Mouse (Mus musculus) lung, postnatal 0 days (tissue): ENCODE results near the gene Nme1. TPM values are rescaled to one million over a fixed set of nuclear protein-coding genes. Genes with fewer than 3 reads are reported as not detected.

ENCODE experiments used
- ATAC-seq: fragments of 200-750 bp; cut with Nextera tagmentation; 2 replicates; pipeline ENCODE4 v1.8.0; 2017; ENCODE audit warnings: moderate library complexity
- DNase-seq: peaks from one replicate; pipeline ENCODE4 v3.0.0-alpha.2; 2016; ENCODE audit warnings: low spot score
- H3K27ac ChIP-seq: fragments of 300-500 bp; sonication (generic); 2 replicates; pipeline ENCODE4 v1.5.1; 2014; ENCODE audit warnings: antibody characterized with exemption, mild to moderate bottlenecking, low read length, mixed read lengths
- H3K27me3 ChIP-seq: fragments of 300-500 bp; sonication (generic); replicated peaks from 2 replicates; pipeline ENCODE4 v1.6.1; 2014; ENCODE audit warnings: low read length, mixed read lengths; ENCODE audit not compliant: insufficient read depth
- H3K36me3 ChIP-seq: fragments of 300-500 bp; sonication (generic); 2 replicates; pipeline ENCODE4 v1.6.1; 2014; ENCODE audit warnings: low read length, mixed read lengths; ENCODE audit not compliant: insufficient read depth
- H3K4me1 ChIP-seq: fragments of 300-500 bp; sonication (generic); 2 replicates; pipeline ENCODE4 v1.6.1; 2014; ENCODE audit warnings: antibody characterized with exemption, low read depth, low read length, mixed read lengths; ENCODE audit not compliant: insufficient read depth
- H3K4me2 ChIP-seq: fragments of 300-500 bp; sonication (generic); replicated peaks from 2 replicates; pipeline ENCODE4 v1.6.1; 2014; ENCODE audit warnings: low read depth, mild to moderate bottlenecking, low read length, moderate library complexity, mixed read lengths
- H3K4me3 ChIP-seq: fragments of 300-500 bp; sonication (generic); 2 replicates; pipeline ENCODE4 v1.5.1; 2014; ENCODE audit warnings: low read depth, low read length
- H3K9ac ChIP-seq: fragments of 300-500 bp; sonication (generic); replicated peaks from 2 replicates; pipeline ENCODE4 v1.6.1; 2014; ENCODE audit warnings: low read depth, mild to moderate bottlenecking
- H3K9me3 ChIP-seq: fragments of 300-500 bp; sonication (generic); 2 replicates; pipeline ENCODE4 v1.6.1; 2016; ENCODE audit warnings: low read length, mixed read lengths
- CTCF ChIP-seq: IDR thresholded peaks from 2 replicates; pipeline ENCODE4 v1.5.1; 2016; ENCODE audit warnings: antibody characterized with exemption, mild to moderate bottlenecking
- EP300 ChIP-seq: IDR thresholded peaks from 2 replicates; pipeline ENCODE4 v1.6.1; 2016; ENCODE audit warnings: antibody characterized with exemption, mild to moderate bottlenecking, control low read depth
- WGBS: fragments of 180-500 bp; shearing (Covaris S2); extraction: QIAGEN DNeasy Blood & Tissue Kit; methylation state at CpG from one replicate; pipeline ENCODE4 v1.1.7; 2014; 5-methylcytosine and 5-hydroxymethylcytosine counted together
- polyA plus RNA-seq: library from polyadenylated mRNA; unstranded; fragments of >200 nt; fragmentation: Nextera tagmentation; extraction: Ambion mirVana; gene quantifications from 2 replicates; pipeline ENCODE4 v1.2.1, GENCODE M21; 2015

Nme1 gene
- 35.2 and 42.4 TPM in 2 replicates for polyA plus RNA-seq

- Histone ChIP-seq H3K36me3 (no peaks in the 10 kb centered on the region), H3K9me3 (no peaks in the 10 kb centered on the region), H3K27me3 (no peaks in the 10 kb centered on the region), H3K4me1 (no peaks in the 10 kb centered on the region), H3K9ac (peak within 1 kb of the TSS; percentile 54), H3K4me3 (peak within 1 kb of the TSS; percentile 70), H3K27ac (peak within 1 kb of the TSS; percentile 73), H3K4me2 (peak within 1 kb of the TSS; percentile 82)
- TF ChIP-seq CTCF = peak; percentile 94
- TF ChIP-seq EP300 = peak; percentile 94
- WGBS = under 1% methylated on average over 40 of the region's 40 CpGs
- ATAC-seq (peak; percentile 98), DNase-seq (peak; percentile 99)
Observed at GRCm38 (mm10) chr11:93968005-93968847, at the start of gene Nme1, which contains the start of gene Gm20390. Gene Nme1 (minus strand): TSS chr11:93968521. Gene Gm20390 (minus strand): TSS chr11:93968293.

- ATAC-seq = no peak
- TF ChIP-seq EP300 (no peak), CTCF (no peak)
- no peak overlapping the region for H3K4me3 ChIP-seq
- H3K9me3 ChIP-seq = no peaks in the 10 kb centered on the region
- no peaks in the 10 kb centered on the region for H3K27me3 ChIP-seq
- 88% methylated on average over 2 of the region's 2 CpGs for WGBS
- H3K27ac ChIP-seq = no peak overlapping the region
- H3K36me3 ChIP-seq = no peaks in the 10 kb centered on the region
- no peak overlapping the region for H3K9ac ChIP-seq
- H3K4me2 ChIP-seq = no peak overlapping the region
- no peak for DNase-seq
- H3K4me1 ChIP-seq = peaks cover 6% of the 10 kb centered on the region; the same call in 1 of the 2 replicates
Observed at GRCm38 (mm10) chr11:94003346-94003745, 35.0 kb upstream of the Nme1 start.

GRCm38 (mm10) chr11:93999276-93999675, 31.0 kb upstream of the Nme1 start:
- ATAC-seq (no peak), DNase-seq (no peak)
- Histone ChIP-seq H3K4me3 (no peak overlapping the region), H3K36me3 (no peaks in the 10 kb centered on the region), H3K27me3 (no peaks in the 10 kb centered on the region), H3K9me3 (no peaks in the 10 kb centered on the region), H3K27ac (no peak overlapping the region), H3K9ac (no peak overlapping the region), H3K4me1 (peaks cover 10% of the 10 kb centered on the region; the same call in 1 of the 2 replicates), H3K4me2 (no peak overlapping the region)
- TF ChIP-seq CTCF (no peak), EP300 (no peak)

- Histone ChIP-seq H3K4me3 (peak overlapping the region; percentile 96), H3K27me3 (no peaks in the 10 kb centered on the region), H3K4me2 (peak overlapping the region; percentile 69), H3K9me3 (no peaks in the 10 kb centered on the region), H3K36me3 (no peaks in the 10 kb centered on the region), H3K27ac (peak overlapping the region; percentile 99; the same call in 1 of the 2 replicates), H3K9ac (no peak overlapping the region; the same call in 1 of the 2 replicates), H3K4me1 (peaks cover 10% of the 10 kb centered on the region; the same call in 1 of the 2 replicates)
- DNase-seq (peak; percentile 92), ATAC-seq (peak; percentile 37)
- no peak for TF ChIP-seq CTCF
- TF ChIP-seq EP300 = peak; percentile 89
- WGBS = 23% methylated on average over 13 of the region's 13 CpGs
Observed at GRCm38 (mm10) chr11:93997141-93997775, 28.9 kb upstream of the Nme1 start.

GRCm38 (mm10) chr11:93996306-93997140, 28.2 kb upstream of the Nme1 start:
- Histone ChIP-seq H3K4me3 (peak overlapping the region; percentile 96), H3K27me3 (no peaks in the 10 kb centered on the region), H3K4me2 (peak overlapping the region; percentile 69), H3K4me1 (peaks cover 10% of the 10 kb centered on the region; the same call in 1 of the 2 replicates), H3K36me3 (no peaks in the 10 kb centered on the region), H3K9ac (peak overlapping the region; percentile 97), H3K9me3 (no peaks in the 10 kb centered on the region), H3K27ac (peak overlapping the region; percentile 99)
- TF ChIP-seq CTCF = peak; percentile 54
- TF ChIP-seq EP300 = no peak
- DNase-seq (peak; percentile 88), ATAC-seq (peak; percentile 5)
- under 1% methylated on average over 56 of the region's 58 CpGs for WGBS
